Mouse (Mus musculus) midbrain, postnatal 0 days (tissue): ENCODE results near the gene Tmem102. TPM values are rescaled to one million over a fixed set of nuclear protein-coding genes. Genes with fewer than 3 reads are reported as not detected.

Source experiments
- ATAC-seq: fragments of 200-750 bp; cut with Nextera tagmentation; 2 replicates; pipeline ENCODE4 v1.8.0; 2017; ENCODE audit warnings: moderate number of reproducible peaks, mild to moderate bottlenecking, moderate TSS enrichment, moderate library complexity; ENCODE audit not compliant: low FRiP score
- DNase-seq: peaks from one replicate; pipeline ENCODE4 v3.0.0-alpha.2; 2015; ENCODE audit warnings: low spot score
- H3K27ac ChIP-seq: fragments of 300-500 bp; sonication (generic); 2 replicates; pipeline ENCODE4 v1.5.1; 2014; ENCODE audit warnings: low read depth, mild to moderate bottlenecking, low read length, mixed read lengths
- H3K27me3 ChIP-seq: fragments of 300-500 bp; sonication (generic); 2 replicates; pipeline ENCODE4 v1.6.1; 2014; ENCODE audit warnings: low read length, control low read depth, mixed read lengths; ENCODE audit not compliant: insufficient read depth
- H3K36me3 ChIP-seq: fragments of 300-500 bp; sonication (generic); 2 replicates; pipeline ENCODE4 v1.6.1; 2014; ENCODE audit warnings: low read length, control low read depth, mixed read lengths; ENCODE audit not compliant: insufficient read depth
- H3K4me1 ChIP-seq: fragments of 300-500 bp; sonication (generic); 2 replicates; pipeline ENCODE4 v1.6.1; 2014; ENCODE audit warnings: mild to moderate bottlenecking, control low read depth, antibody characterized with exemption, low read length, mixed read lengths; ENCODE audit not compliant: insufficient read depth
- H3K4me2 ChIP-seq: fragments of 300-500 bp; sonication (generic); 2 replicates; pipeline ENCODE4 v1.6.1; 2014; ENCODE audit warnings: low read depth, mild to moderate bottlenecking, low read length, mixed read lengths; ENCODE audit not compliant: poor library complexity, severe bottlenecking
- H3K4me3 ChIP-seq: fragments of 300-500 bp; sonication (generic); 2 replicates; pipeline ENCODE4 v1.5.1; 2014; ENCODE audit warnings: low read depth, mild to moderate bottlenecking, low read length, moderate library complexity
- H3K9ac ChIP-seq: fragments of 300-500 bp; sonication (generic); replicated peaks from 2 replicates; pipeline ENCODE4 v1.6.1; 2014; ENCODE audit warnings: mild to moderate bottlenecking, low read length, moderate library complexity, mixed read lengths; ENCODE audit not compliant: poor library complexity, severe bottlenecking
- H3K9me3 ChIP-seq: fragments of 300-500 bp; sonication (generic); 2 replicates; pipeline ENCODE4 v1.6.1; 2016; ENCODE audit warnings: low read length, control low read depth
- CTCF ChIP-seq: IDR thresholded peaks from 2 replicates; pipeline ENCODE4 v1.5.1; 2016; ENCODE audit warnings: antibody characterized with exemption, mild to moderate bottlenecking
- WGBS: fragments of 180-500 bp; shearing (Covaris S2); extraction: QIAGEN DNeasy Blood & Tissue Kit; methylation state at CpG from one replicate; pipeline ENCODE4 v1.1.7; 2014; 5-methylcytosine and 5-hydroxymethylcytosine counted together
- polyA plus RNA-seq: library from polyadenylated mRNA; unstranded; fragments of >200 nt; fragmentation: Nextera tagmentation; extraction: Ambion mirVana; gene quantifications from 2 replicates; pipeline ENCODE4 v1.2.1, GENCODE M21; 2015
- total RNA-seq: library from RNA; depleted of rRNA; stranded (reverse); fragments of >200 nt; gene quantifications from 2 replicates; pipeline ENCODE4 v1.2.3, GENCODE M21; 2014

Tmem102 gene
- total and polyA plus RNA-seq, 2 experiments from 2014 or later, result 0.16 to 0.94 TPM

- Histone ChIP-seq H3K27me3 (no peaks in the 10 kb centered on the region), H3K27ac (no peak overlapping the region), H3K4me3 (no peak overlapping the region), H3K9me3 (no peaks in the 10 kb centered on the region), H3K4me1 (no peaks in the 10 kb centered on the region), H3K36me3 (no peaks in the 10 kb centered on the region), H3K4me2 (no peak overlapping the region), H3K9ac (no peak overlapping the region)
- TF ChIP-seq CTCF, result no peak
- DNase-seq, result no peak
- WGBS, result 95% methylated on average over 12 of the region's 12 CpGs
- ATAC-seq, result no peak
Observed at GRCm38 (mm10) chr11:69816520-69816919, 11.1 kb upstream of the Tmem102 start.

GRCm38 (mm10) chr11:69815155-69815554 lies 9.7 kb upstream of the Tmem102 start, which contains the start of gene Gm39566:
TSS of gene Gm39566 (minus strand) at chr11:69815298.
- DNase-seq (no peak), ATAC-seq (no peak)
- no peaks in the 10 kb centered on the region for H3K4me1 ChIP-seq
- H3K27ac ChIP-seq, result no peak within 1 kb of the TSS
- TF ChIP-seq CTCF, result no peak
- H3K9me3 ChIP-seq, result no peaks in the 10 kb centered on the region
- H3K36me3 ChIP-seq, result no peaks in the 10 kb centered on the region
- WGBS, result 65% methylated on average over 10 of the region's 10 CpGs
- no peaks in the 10 kb centered on the region for H3K27me3 ChIP-seq
- H3K9ac ChIP-seq, result no peak within 1 kb of the TSS
- no peak within 1 kb of the TSS for H3K4me2 ChIP-seq
- H3K4me3 ChIP-seq, result no peak within 1 kb of the TSS

GRCm38 (mm10) chr11:69810280-69810679 lies 4.9 kb upstream of the Tmem102 start:
- no peak for DNase-seq
- H3K36me3 ChIP-seq, result no peaks in the 10 kb centered on the region
- H3K9me3 ChIP-seq, result no peaks in the 10 kb centered on the region
- H3K4me2 ChIP-seq, result no peak overlapping the region
- no peak overlapping the region for H3K27ac ChIP-seq
- H3K4me3 ChIP-seq, result no peak overlapping the region
- H3K27me3 ChIP-seq, result 0 out of 2 replicates have a peak, but pooled peaks cover 2% of the 10 kb centered on the region
- ATAC-seq, result no peak
- TF ChIP-seq CTCF, result no peak
- no peak overlapping the region for H3K9ac ChIP-seq
- no peaks in the 10 kb centered on the region for H3K4me1 ChIP-seq

GRCm38 (mm10) chr11:69807641-69808040 lies 2.2 kb upstream of the Tmem102 start:
- 0 out of 2 replicates have a peak, but pooled peaks cover 3% of the 10 kb centered on the region for H3K4me1 ChIP-seq
- ATAC-seq (no peak), DNase-seq (no peak)
- H3K36me3 ChIP-seq, result no peaks in the 10 kb centered on the region
- H3K27me3 ChIP-seq, result 0 out of 2 replicates have a peak, but pooled peaks cover 4% of the 10 kb centered on the region
- no peak overlapping the region for H3K9ac ChIP-seq
- no peak overlapping the region for H3K4me3 ChIP-seq
- H3K9me3 ChIP-seq, result no peaks in the 10 kb centered on the region
- H3K27ac ChIP-seq, result no peak overlapping the region
- 80% methylated on average over 2 of the region's 2 CpGs for WGBS
- H3K4me2 ChIP-seq, result no peak overlapping the region
- TF ChIP-seq CTCF, result no peak

GRCm38 (mm10) chr11:69806378-69806777 lies 954 bp upstream of the Tmem102 start:
- Histone ChIP-seq H3K4me1 (0 out of 2 replicates have a peak, but pooled peaks cover 3% of the 10 kb centered on the region), H3K4me2 (no peak overlapping the region), H3K36me3 (no peaks in the 10 kb centered on the region), H3K4me3 (no peak overlapping the region), H3K9ac (no peak overlapping the region), H3K9me3 (no peaks in the 10 kb centered on the region), H3K27ac (no peak overlapping the region), H3K27me3 (0 out of 2 replicates have a peak, but pooled peaks cover 4% of the 10 kb centered on the region)
- 85% methylated on average over 4 of the region's 4 CpGs for WGBS
- no peak for ATAC-seq
- peak; percentile 24; the same call in 1 of the 2 replicates for TF ChIP-seq CTCF
- DNase-seq, result no peak

GRCm38 (mm10) chr11:69804652-69804940 lies 828 bp downstream of the Tmem102 start:
- 9% methylated on average over 12 of the region's 12 CpGs for WGBS
- ATAC-seq (no peak), DNase-seq (no peak)
- Histone ChIP-seq H3K4me2 (peak overlapping the region; percentile 96), H3K4me3 (no peak overlapping the region), H3K9me3 (no peaks in the 10 kb centered on the region), H3K9ac (no peak overlapping the region), H3K36me3 (no peaks in the 10 kb centered on the region), H3K4me1 (peaks cover 3% of the 10 kb centered on the region; the same call in 1 of the 2 replicates), H3K27ac (no peak overlapping the region), H3K27me3 (0 out of 2 replicates have a peak, but pooled peaks cover 4% of the 10 kb centered on the region)
- TF ChIP-seq CTCF, result no peak
